Mouse (Mus musculus) c-Kit-positive CD71-positive TER-119-positive erythroid progenitor cells, embryonic 14.5 days (primary cell): Measurements from ENCODE around the gene Arhgef33.
A peak's percentile ranks its signal among the peaks of the same experiment; 100 is the strongest.
"Not testable (repeated sequence)": the region's sequence is repeated elsewhere in the genome, so short reads cannot be mapped to it uniquely, and the experiment has no call there.

Experiments used
- DNase-seq: peaks from one replicate; pipeline ENCODE4 v3.0.0-alpha.2; 2013; ENCODE audit warnings: low spot score

The Arhgef33 gene

GRCm38 (mm10) chr17:80346591-80347125 is 39.5 kb downstream of the Arhgef33 start:
- no peak for DNase-seq

DNA sequence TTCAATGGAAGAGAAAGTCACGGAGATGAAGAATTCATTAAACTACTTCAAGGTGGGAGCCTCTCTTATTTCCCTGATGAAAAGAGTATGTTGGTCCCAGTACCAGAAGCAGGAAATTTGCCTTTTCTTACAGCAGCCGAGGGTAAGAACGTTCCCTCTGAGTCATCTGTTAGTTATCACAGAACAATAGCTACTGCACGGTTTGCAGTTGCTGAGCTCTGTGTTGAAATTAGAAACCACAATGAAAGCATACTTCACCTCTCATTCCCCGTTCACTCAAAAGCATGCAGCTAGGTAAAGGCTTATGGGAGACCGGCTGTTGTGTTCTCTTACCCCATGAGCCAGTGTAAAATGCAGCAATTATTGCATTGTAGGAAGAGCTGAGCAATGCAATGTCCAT is 40.0 kb downstream of the Arhgef33 start:
- DNase-seq, result no peak

DNA sequence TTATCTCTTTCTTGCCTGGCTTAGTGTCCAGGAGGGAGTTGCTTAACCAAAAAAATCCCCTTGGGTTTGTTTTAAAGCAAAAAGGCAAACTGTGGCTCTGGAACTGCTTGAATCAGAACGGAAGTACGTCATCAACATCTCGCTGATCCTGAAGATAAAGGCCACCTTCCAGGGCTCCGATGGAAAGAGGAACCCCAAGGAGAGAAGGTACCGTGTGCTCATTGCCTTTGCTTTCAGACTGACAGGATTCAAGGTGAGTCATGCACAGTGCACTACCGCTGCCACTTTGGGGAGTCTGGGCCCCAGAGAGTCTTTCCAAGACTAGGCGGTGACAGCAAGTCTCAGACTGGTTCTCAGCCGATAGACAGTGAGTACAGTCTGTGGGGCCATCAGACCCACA is 53.0 kb downstream of the Arhgef33 start:
- no peak for DNase-seq

- DNase-seq, result no peak
Observed at GRCm38 (mm10) chr17:80367276-80367675, 60.1 kb downstream of the Arhgef33 start.

- no peak for DNase-seq
Observed at GRCm38 (mm10) chr17:80368606-80369005, 61.4 kb downstream of the Arhgef33 start.

DNA sequence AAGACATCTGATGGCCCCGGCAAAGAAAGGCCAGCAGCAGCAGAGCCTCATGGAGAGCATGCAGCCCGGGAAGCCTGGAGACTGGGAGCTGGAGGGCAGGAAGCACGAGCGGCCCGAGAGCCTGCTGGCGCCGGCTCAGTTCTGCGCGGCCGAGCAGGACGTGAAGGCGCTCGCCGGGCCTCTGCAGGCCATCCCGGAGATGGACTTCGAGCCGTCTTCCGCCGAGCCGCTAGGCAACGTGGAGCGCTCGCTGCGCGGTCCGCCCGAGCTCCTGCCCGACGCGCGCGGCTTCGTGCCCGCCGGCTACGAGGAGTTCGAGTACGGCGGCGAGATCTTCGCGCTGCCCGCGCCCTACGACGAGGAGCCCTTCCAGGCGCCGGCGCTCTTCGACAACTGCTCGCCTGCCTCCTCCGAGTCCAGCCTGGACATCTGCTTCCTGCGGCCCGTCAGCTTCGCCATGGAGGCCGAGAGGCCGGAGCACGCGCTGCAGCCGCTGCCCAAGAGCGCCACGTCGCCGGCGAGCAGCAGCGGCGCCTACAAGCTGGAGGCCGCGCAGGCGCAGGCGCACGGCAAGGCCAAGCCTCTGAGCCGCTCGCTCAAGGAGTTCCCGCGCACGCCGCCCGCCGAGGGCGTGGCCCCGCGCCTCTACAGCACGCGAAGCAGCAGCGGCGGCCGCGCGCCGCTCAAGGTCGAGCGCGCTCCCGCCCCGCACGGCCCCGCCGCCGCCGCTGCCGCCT is 66.0 kb downstream of the Arhgef33 start, which contains the start of gene Gm10190:
Gene Gm10190 (minus strand): TSS at position 553 of the 737 bp plus-strand sequence.
- DNase-seq, result peak; percentile 59

- DNase-seq, result no peak
Observed at GRCm38 (mm10) chr17:80373726-80374096, 66.5 kb downstream of the Arhgef33 start.

DNA sequence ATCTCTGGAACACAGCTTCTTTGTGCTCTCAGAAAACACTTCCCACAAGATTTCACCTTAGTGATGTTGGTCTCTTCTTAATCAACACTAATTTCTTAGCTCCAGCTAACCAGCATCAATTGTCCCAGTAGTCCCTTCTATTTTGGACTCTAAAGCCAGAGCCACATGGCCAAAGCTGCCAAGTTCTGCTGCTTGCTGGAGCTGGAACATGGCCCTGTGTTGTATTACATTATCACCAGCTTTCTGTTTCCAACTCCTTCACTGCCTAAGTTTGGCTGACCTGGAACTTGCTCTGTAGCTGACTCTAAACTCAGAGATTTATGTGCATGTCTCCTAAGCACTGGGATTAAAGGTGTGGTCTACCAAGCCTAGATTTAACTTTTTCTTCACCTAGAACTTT is 71.2 kb downstream of the Arhgef33 start:
- not testable (repeated sequence) for DNase-seq

DNA sequence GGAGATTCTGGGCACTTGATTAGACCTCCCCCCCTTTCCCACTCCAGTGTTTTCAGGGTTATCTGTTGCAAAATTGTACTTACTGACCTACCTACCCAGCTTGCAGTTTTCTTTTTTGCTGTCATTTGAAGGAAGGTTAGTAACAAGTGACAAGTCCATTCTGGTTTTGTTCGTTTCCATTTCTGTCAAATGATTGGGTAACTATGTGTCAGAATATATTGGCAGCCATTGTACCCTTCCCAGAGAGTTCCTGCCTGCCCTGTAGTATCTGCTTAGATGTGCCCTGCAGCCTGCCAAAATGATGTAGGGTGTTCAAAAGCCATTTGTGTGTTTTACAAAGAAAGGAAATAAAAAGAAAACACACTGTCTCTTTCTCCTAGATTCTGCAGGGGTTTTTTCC is 78.5 kb downstream of the Arhgef33 start:
- DNase-seq, result no peak

DNA sequence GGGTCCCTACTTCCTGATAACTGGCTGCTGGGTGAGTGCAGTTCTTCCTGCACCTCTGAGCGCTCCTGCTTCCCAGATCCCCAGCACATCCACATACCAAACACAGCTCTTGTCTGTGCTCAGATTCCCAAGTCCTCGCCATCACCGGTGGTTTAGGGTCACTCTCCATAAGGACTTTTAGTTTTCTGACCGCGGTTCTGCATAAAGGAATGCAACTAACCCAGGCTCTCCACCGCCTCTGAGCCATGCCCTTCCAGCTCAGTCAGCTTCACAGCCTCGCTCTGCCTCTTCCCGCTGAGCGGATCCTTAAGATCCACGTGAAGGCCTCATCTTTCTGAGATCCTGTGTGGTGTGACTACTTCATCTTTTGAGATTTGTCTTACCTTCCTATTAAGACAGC is 82.8 kb downstream of the Arhgef33 start:
- no peak for DNase-seq

GRCm38 (mm10) chr17:80391423-80392403 is 84.5 kb downstream of the Arhgef33 start:
- DNase-seq, result peak; percentile 30

DNA sequence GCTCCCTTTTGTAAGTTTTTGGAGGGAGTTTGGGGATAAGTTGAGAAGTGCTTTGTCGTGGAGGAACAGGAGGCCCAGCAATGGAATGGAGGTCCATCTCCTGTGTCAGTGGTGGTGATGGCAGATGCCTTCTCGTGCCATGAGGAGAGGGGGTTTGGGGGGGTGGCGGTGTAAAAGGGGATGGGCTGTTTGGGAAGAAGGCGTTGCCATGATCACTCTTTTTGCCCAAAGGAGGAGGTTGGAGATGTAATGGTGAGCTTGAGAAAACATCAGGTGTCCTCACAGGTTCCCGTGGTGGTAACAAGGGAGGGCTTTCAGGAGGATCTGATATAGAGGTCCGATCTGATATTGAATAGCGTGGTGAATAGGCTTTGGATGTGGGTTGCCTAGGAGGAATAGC is 91.0 kb downstream of the Arhgef33 start:
- DNase-seq, result no peak

DNA sequence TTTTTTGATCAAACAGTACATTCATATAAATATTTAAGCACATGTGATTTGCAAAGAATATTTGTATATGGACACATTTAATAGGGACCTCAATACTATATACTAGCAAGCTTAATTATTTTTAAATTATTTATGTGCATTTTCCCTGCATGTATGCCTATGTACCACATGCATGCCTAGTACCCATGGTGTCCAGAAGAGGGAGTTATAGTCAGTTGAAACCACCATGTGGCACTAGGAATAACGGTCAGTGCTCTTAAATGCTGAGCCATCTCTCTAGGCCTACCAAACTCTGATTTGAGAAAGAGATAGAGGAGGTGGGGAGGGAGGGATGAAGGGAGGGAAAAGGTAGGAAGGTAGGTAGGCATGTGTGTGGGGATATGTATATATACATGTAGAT is 104.0 kb downstream of the Arhgef33 start:
- DNase-seq, result no peak

DNA sequence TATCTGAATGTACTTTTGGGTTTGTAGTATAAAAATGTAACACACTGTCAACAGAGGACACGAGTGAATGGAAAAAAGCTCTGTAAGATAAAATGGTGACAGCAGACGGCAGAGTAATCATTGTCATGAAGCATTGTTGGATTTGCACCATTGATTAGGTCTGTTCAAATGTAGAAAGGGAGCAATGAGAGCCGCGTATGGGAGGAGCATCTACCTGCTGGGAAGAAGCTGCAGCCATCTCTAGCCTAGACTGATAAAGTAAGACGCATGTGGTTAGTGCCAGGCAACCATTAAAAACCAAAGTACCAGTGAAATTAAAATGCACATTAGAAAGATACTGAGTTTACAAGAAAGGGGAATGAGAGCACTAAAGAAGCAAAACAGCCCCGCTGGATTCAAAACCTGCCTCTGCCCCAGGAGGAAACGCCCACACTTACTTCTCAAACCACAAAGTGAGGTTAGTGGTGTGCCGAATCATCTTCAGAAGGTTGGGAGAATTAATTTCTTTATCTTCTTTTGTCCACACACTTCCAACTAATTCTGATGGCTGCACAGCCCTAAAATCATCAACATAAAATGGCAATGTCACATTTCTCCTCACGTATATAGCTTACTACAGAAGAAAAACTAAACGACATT is 111.5 kb downstream of the Arhgef33 start:
- DNase-seq, result no peak

DNA sequence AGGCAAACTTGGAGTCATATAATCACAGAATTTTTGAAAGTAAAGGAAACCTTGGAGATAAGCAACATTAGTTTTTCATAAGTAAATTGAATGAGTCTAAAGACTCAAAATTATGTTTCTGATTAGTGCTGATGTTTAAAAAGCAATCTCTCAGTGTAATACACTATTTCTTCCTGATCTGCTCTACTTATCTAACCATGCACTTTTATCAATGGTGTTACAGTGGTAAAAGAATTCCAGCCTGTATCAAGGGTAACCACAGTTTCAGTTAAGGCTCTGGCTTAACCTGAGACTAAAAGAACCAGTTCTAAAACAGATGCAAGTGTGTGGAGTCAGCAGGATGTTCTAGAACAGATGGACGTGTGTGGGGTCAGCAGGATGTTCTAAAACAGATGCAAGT is 113.8 kb downstream of the Arhgef33 start:
- no peak for DNase-seq

DNA sequence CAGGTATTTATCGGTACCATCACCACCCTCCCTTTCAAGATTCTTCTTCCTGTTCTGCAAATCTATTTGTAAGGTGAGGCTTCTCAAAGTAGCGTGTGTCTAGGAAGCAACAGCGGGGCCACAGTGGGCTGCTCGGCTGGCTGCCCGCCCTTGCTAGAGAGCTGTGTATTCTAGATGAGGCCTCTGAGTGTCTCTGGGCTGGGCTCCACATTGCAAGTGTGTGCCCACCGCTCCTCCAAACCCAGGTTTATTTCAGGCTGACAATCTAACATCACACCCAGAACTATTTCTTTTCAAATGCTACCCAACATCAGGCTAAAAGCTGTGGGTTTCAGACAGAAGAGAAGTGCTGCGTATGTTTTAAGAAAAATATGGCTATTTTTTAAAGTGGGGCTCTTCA is 119.0 kb downstream of the Arhgef33 start:
- DNase-seq, result no peak

GRCm38 (mm10) chr17:80426901-80427300 is 119.7 kb downstream of the Arhgef33 start:
- DNase-seq, result no peak

DNA sequence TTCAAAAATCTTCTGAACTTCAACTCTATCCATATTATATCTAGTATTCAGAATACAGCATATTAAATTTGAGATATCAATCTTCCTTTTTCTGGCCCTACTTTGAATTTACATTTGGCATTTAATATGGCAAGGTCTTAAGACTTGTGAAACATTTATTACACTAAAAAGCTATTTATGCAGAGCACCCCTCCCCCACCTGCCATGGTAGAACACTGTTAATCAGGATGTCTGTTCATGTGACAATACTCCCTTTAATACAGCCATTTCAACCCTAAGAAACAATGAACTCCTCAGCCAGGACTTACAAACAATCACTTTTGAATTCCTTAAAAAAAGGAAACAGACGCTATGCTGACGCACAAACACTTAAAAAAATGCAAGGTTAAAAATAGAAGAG is 120.8 kb downstream of the Arhgef33 start:
- no peak for DNase-seq

- no peak for DNase-seq
Observed at GRCm38 (mm10) chr17:80431997-80432396, 124.8 kb downstream of the Arhgef33 start.

DNA sequence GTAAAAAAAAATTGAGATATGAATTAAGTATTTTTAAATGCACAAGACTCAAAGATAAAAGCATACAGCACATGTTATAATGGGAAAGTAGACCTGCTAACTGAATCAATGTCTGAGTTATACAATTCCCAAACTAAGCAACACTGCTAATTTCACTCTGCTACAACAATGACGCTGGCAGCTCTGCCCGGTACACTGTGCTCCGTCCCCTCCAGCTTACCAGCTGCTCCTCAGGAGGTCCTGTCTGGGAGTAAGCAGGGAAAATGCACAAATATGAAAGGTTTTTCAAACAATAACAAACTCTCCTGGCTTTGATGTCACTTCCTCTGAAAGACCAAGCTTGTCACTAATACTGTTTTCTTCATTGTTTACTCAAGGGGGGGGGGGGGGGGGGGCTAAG is 127.2 kb downstream of the Arhgef33 start:
- DNase-seq, result no peak

GRCm38 (mm10) chr17:80435680-80436079 is 128.5 kb downstream of the Arhgef33 start:
- no peak for DNase-seq

DNA sequence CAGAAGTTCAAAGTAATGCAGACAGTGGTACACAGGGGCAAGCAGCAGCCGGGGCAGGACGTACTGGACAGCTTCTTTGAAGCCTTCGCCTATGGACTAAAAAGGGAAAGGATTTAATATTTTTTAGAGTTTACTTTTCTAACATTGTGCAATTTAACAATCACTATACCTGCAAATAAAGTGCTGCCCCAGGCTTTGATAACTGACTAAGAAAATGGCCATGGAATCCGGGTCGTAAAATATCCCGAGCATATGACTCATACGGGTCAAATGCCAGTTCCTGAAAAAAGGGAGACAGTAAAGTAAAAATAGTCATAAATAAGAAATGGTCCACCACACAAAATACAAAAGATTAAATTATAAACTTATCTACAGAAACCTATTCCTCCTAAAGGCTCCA is 138.2 kb downstream of the Arhgef33 start:
- DNase-seq, result no peak
